Comparison of ENCODE assay signal across 9 mouse cellular contexts in the genomic region with DNA sequence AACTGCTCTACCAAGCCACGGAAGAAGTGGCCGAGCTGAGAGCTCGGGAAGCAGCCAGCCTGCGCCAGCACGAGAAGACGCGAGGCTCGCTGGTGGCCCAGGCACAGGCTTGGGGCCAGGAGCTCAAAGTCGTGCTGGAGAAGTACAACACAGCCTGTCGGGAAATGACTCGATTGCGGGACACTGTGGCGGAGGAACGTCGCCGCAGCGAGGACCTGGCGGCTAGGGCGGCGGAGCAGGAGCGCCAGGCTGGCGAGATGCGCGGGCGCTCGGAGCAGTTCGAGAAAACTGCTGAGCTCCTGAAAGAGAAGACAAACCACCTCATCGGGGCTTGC. TPM values are rescaled to one million over a fixed set of nuclear protein-coding genes. Genes with fewer than 3 reads are reported as not detected.
A peak's percentile ranks its signal among the peaks of the same experiment; 100 is the strongest.
DNase-seq lines count a peak whose midpoint lies in the region; ATAC-seq and TF ChIP-seq lines count a peak whose summit lies in the region.
"Had no signal": no experiment of that assay in that cellular context is flagged by ENCODE, and none has a peak within 500 bp of the region (broad histone marks: within the 10 kb centered on the region; RNA-seq: fewer than 3 reads in every experiment).

No protein-coding gene starts in this region.

- no peaks in the 10 kb centered on the region for H3K79me2 ChIP-seq in heart, adult 2 months (replicated peaks; ENCODE audit: control insufficient read depth, insufficient read depth, low read length)

- H3K9ac ChIP-seq in heart, adult 2 months (ENCODE audit: low read depth, low read length), result peak overlapping the region; percentile 11; the same call in 1 of the 2 replicates
- peak overlapping the region; percentile 63 for H3K9ac ChIP-seq in heart, embryonic 16.5 days (ENCODE audit: low read length)

- no peak overlapping the region; the same call in 1 of the 2 replicates for H3K27ac ChIP-seq in heart, adult 2 months
- H3K27ac ChIP-seq in heart, embryonic 16.5 days (ENCODE audit: low read length), result no peak overlapping the region

- no peaks in the 10 kb centered on the region for H3K9me3 ChIP-seq in heart, embryonic 16.5 days (replicated peaks; ENCODE audit: control insufficient read depth, low read length)

- intact Hi-C loops in heart, adult 2 months (cut with DNase I), result no loop called here
- intact Hi-C loops in heart, postnatal 25 days (cut with DNase I), result no loop called here

- no peaks in the 10 kb centered on the region for H3K27me3 ChIP-seq in heart, adult 2 months (ENCODE audit: control insufficient read depth, insufficient read depth, low read length)
- H3K27me3 ChIP-seq in heart, embryonic 16.5 days (ENCODE audit: control insufficient read depth, insufficient read depth, low read length), result peaks cover 12% of the 10 kb centered on the region; the same call in 1 of the 2 replicates

- DNase-seq in heart, adult 2 months, result peak in 1 of 2 experiments; percentile 46
- no peak for DNase-seq in heart, postnatal 25 days (ENCODE audit: low spot score)
- DNase-seq in brain, embryonic 14.5 days (ENCODE audit: low read depth), result peak; percentile 20
- DNase-seq in spleen, postnatal 36 days (ENCODE audit: low spot score in 2 of 2), result no peak
- no peak for DNase-seq in natural killer cell, adult 2 months (ENCODE audit: low spot score in 2 of 2)
- no peak for DNase-seq in urinary bladder, adult 2 months (ENCODE audit: low spot score)

- WGBS in heart, adult 2 months, result 11% methylated on average over 28 of the region's 28 CpGs
- 6% methylated on average over 28 of the region's 28 CpGs for WGBS in heart, embryonic 16.5 days

- no peak for TF ChIP-seq POLR2A in heart, adult 2 months (IDR thresholded peaks at IDR 0.05; ENCODE audit: insufficient read depth, low read depth, low read length)
- TF ChIP-seq POLR2A in brain, embryonic 14.5 days (IDR thresholded peaks at IDR 0.05; ENCODE audit: borderline replicate concordance, extremely low read depth, insufficient read depth, insufficient read length, poor library complexity, severe bottlenecking), result no peak

- no peak for TF ChIP-seq CTCF in heart, adult 2 months (IDR thresholded peaks at IDR 0.05)
- TF ChIP-seq CTCF in brain, embryonic 14.5 days (IDR thresholded peaks at IDR 0.05; ENCODE audit: borderline replicate concordance, extremely low read depth, insufficient read depth, insufficient read length), result no peak

- ATAC-seq in heart, embryonic 16.5 days (replicated peaks; ENCODE audit: extremely low read depth, insufficient read depth, low FRiP score), result no peak
- 0 out of 2 replicates have a peak, but pooled peaks have one; percentile 34 for ATAC-seq in megakaryocyte-erythroid progenitor cell, adult 5-6 weeks (replicated peaks; ENCODE audit: low FRiP score, low TSS enrichment, poor library complexity, severe bottlenecking)

- peak overlapping the region; percentile 69 for H3K4me2 ChIP-seq in heart, embryonic 16.5 days (ENCODE audit: low read depth, low read length)

- no peak for TF ChIP-seq EP300 in heart, adult 2 months (IDR thresholded peaks at IDR 0.05; ENCODE audit: insufficient read depth, low read depth, low read length)

- H3K4me3 ChIP-seq in heart, adult 2 months, result peak overlapping the region; percentile 37
- H3K4me3 ChIP-seq in heart, embryonic 16.5 days (ENCODE audit: low read length), result peak overlapping the region; percentile 45
- H3K4me3 ChIP-seq: myocyte had no signal

- no peaks in the 10 kb centered on the region for H3K36me3 ChIP-seq in heart, adult 2 months (ENCODE audit: control insufficient read depth, insufficient read depth, low read length)
- H3K36me3 ChIP-seq in heart, embryonic 16.5 days (ENCODE audit: control insufficient read depth, insufficient read depth), result no peaks in the 10 kb centered on the region

- no peaks in the 10 kb centered on the region for H3K4me1 ChIP-seq in heart, adult 2 months (ENCODE audit: control insufficient read depth, insufficient read depth, low read length)
- H3K4me1 ChIP-seq in heart, embryonic 16.5 days (ENCODE audit: control insufficient read depth, insufficient read depth, low read length), result peaks cover 6% of the 10 kb centered on the region; the same call in 1 of the 2 replicates

RNA-seq across cellular contexts. Expression of gene Pias3, which starts 11.4 kb away (rescaled TPM):
- 10 to 100 TPM; 10.3 to 11.7 TPM for total RNA-seq in heart, adult 2 months (2021)
- 20.6 and 20.7 TPM in 2 replicates for polyA plus RNA-seq in heart, adult 2 months (2012; rRNA removed)
- 10 to 100 TPM; 14.0 to 17.5 TPM for total RNA-seq in heart, postnatal 25 days (2021)
- 32.3 and 34.6 TPM in 2 replicates for polyA plus RNA-seq in brain, embryonic 14.5 days (2012; rRNA removed)
- polyA plus RNA-seq in heart, embryonic 16.5 days (2015; fragmentation: Nextera tagmentation; extraction: Ambion mirVana), result 33.6 and 37.5 TPM in 2 replicates
- total RNA-seq in megakaryocyte-erythroid progenitor cell, adult 5-6 weeks (2014; fragmentation: Nextera tagmentation), result 11.0 and 14.2 TPM in 2 replicates
- total RNA-seq in megakaryocyte-erythroid progenitor cell, adult 5-6 weeks (2017), result 1.7 and 2.9 TPM in 2 replicates
- polyA plus RNA-seq in urinary bladder, adult 2 months (2012; rRNA removed), result 45.8 and 47.6 TPM in 2 replicates

RNA-seq across cellular contexts. Expression of gene Ankrd35, which starts 14.9 kb away (rescaled TPM):
- total RNA-seq in heart, adult 2 months (2021), result 1 to 10 TPM in 1 of 2 experiments, under 1 TPM in 1; 0.80 to 1.2 TPM
- polyA plus RNA-seq in heart, adult 2 months (2012; rRNA removed), result 1.2 and 1.5 TPM in 2 replicates
- under 1 TPM; 0.60 to 0.95 TPM for total RNA-seq in heart, postnatal 25 days (2021)
- 2.5 and 2.8 TPM in 2 replicates for polyA plus RNA-seq in brain, embryonic 14.5 days (2012; rRNA removed)
- polyA plus RNA-seq in heart, embryonic 16.5 days (2015; fragmentation: Nextera tagmentation; extraction: Ambion mirVana), result 0.45 and 0.60 TPM in 2 replicates
- total RNA-seq in megakaryocyte-erythroid progenitor cell, adult 5-6 weeks (2014; fragmentation: Nextera tagmentation), result 0.17 TPM in 1 of 2 replicates, not detected in the other
- 0.11 TPM in 1 of 2 replicates, not detected in the other for total RNA-seq in megakaryocyte-erythroid progenitor cell, adult 5-6 weeks (2017)
- 9.5 TPM in 2 replicates for polyA plus RNA-seq in urinary bladder, adult 2 months (2012; rRNA removed)

RNA-seq across cellular contexts. Expression of gene Nudt17, which starts 23.6 kb away (rescaled TPM):
- 1 to 10 TPM; 2.6 to 3.1 TPM for total RNA-seq in heart, adult 2 months (2021)
- polyA plus RNA-seq in heart, adult 2 months (2012; rRNA removed), result 4.8 and 5.0 TPM in 2 replicates
- 1 to 10 TPM; 2.3 to 3.2 TPM for total RNA-seq in heart, postnatal 25 days (2021)
- polyA plus RNA-seq in brain, embryonic 14.5 days (2012; rRNA removed), result 7.6 and 8.2 TPM in 2 replicates
- polyA plus RNA-seq in heart, embryonic 16.5 days (2015; fragmentation: Nextera tagmentation; extraction: Ambion mirVana), result 6.2 and 8.8 TPM in 2 replicates
- total RNA-seq in megakaryocyte-erythroid progenitor cell, adult 5-6 weeks (2014; fragmentation: Nextera tagmentation), result not detected in 2 replicates
- not detected in 2 replicates for total RNA-seq in megakaryocyte-erythroid progenitor cell, adult 5-6 weeks (2017)
- 2.5 and 2.9 TPM in 2 replicates for polyA plus RNA-seq in urinary bladder, adult 2 months (2012; rRNA removed)

RNA-seq across cellular contexts. Expression of gene Itga10, which starts 39.4 kb away (rescaled TPM):
- total RNA-seq in heart, adult 2 months (2021), result under 1 TPM; 0.70 to 0.91 TPM
- 1.5 and 2.9 TPM in 2 replicates for polyA plus RNA-seq in heart, adult 2 months (2012; rRNA removed)
- total RNA-seq in heart, postnatal 25 days (2021), result 1 to 10 TPM in 1 of 2 experiments, under 1 TPM in 1; 0.84 to 1.0 TPM
- polyA plus RNA-seq in brain, embryonic 14.5 days (2012; rRNA removed), result 5.4 and 5.8 TPM in 2 replicates
- polyA plus RNA-seq in heart, embryonic 16.5 days (2015; fragmentation: Nextera tagmentation; extraction: Ambion mirVana), result 0.83 and 1.1 TPM in 2 replicates
- total RNA-seq in megakaryocyte-erythroid progenitor cell, adult 5-6 weeks (2014; fragmentation: Nextera tagmentation), result 0.10 and 4.4 TPM in 2 replicates
- 0.08 and 0.28 TPM in 2 replicates for total RNA-seq in megakaryocyte-erythroid progenitor cell, adult 5-6 weeks (2017)
- polyA plus RNA-seq in urinary bladder, adult 2 months (2012; rRNA removed), result 3.5 and 3.8 TPM in 2 replicates

RNA-seq across cellular contexts. Expression of gene Polr3c, which starts 42.6 kb away (rescaled TPM):
- 10 to 100 TPM; 22.4 to 24.4 TPM for total RNA-seq in heart, adult 2 months (2021)
- polyA plus RNA-seq in heart, adult 2 months (2012; rRNA removed), result 21.2 and 33.5 TPM in 2 replicates
- total RNA-seq in heart, postnatal 25 days (2021), result 10 to 100 TPM; 23.1 to 25.2 TPM
- 42.7 and 45.0 TPM in 2 replicates for polyA plus RNA-seq in brain, embryonic 14.5 days (2012; rRNA removed)
- 28.1 and 31.0 TPM in 2 replicates for polyA plus RNA-seq in heart, embryonic 16.5 days (2015; fragmentation: Nextera tagmentation; extraction: Ambion mirVana)
- 37.2 and 41.7 TPM in 2 replicates for total RNA-seq in megakaryocyte-erythroid progenitor cell, adult 5-6 weeks (2014; fragmentation: Nextera tagmentation)
- total RNA-seq in megakaryocyte-erythroid progenitor cell, adult 5-6 weeks (2017), result 17.6 and 28.0 TPM in 2 replicates
- 32.7 and 35.8 TPM in 2 replicates for polyA plus RNA-seq in urinary bladder, adult 2 months (2012; rRNA removed)
